Mouse (Mus musculus): ENCODE measurements around the gene Etv6.
"Not testable (repeated sequence)": the region's sequence is repeated elsewhere in the genome, so short reads cannot be mapped to it uniquely, and the experiment has no call there.

The Etv6 gene

DNA sequence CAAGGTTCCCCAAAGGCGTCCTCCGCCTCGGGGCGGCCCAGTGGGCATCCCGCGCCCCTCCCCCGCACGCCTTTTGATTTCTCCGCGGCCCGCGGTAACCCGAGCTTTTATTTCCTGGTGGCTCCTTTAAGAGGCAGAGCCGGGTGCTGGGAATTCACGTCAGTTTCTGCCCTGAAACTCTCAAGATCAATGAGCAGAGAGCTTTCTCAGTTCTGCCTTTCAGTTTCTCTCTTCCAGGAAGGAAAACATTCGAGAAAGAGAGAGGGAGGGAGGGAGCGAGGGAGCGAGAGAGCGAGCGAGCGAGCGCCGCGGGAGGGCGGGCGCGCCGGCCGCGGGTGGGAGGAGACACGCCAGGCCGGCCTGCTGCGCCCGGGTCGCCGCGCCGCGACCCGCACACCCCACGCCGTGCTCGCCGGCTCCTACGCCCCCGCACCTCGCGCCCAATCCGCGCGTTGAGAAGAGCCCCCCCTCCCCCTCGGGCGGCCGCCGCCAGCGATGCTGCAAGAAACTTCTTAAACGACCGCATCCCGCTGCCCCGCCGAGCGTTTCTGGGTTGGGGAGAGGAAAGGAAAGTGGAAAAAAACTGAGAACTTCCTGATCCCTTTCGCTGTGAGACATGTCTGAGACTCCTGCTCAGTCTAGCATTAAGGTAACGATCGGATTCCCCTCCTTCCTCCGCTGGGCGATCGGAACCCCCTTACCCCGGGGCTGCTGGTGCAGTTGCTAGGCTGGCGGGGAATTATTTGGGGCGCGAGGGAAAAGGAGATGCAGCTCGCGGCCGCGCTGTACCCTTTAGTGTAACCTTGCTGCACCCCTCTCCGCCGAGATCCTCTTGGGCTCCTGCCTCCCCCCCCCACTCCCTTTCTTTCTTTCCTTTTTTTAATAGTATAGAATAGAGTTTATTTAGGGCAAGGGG lies at the start of gene Etv6:
Gene Etv6, plus strand, starts transcription at position 211 of the 916 bp plus-strand sequence.
- in situ Hi-C loops (cut with MboI, MseI): no loop called here

GRCm38 (mm10) chr6:133986161-133986560 lies 49.3 kb upstream of the Etv6 start:
- in situ Hi-C loops (cut with MboI, MseI): no loop called here

GRCm38 (mm10) chr6:133987068-133987591 lies 48.4 kb upstream of the Etv6 start:
- in situ Hi-C loops (cut with MboI, MseI): no loop called here

- in situ Hi-C loops (cut with MboI, MseI): no loop called here
These were observed 47.5 kb upstream of the Etv6 start for GRCm38 (mm10) chr6:133988011-133988410.

DNA sequence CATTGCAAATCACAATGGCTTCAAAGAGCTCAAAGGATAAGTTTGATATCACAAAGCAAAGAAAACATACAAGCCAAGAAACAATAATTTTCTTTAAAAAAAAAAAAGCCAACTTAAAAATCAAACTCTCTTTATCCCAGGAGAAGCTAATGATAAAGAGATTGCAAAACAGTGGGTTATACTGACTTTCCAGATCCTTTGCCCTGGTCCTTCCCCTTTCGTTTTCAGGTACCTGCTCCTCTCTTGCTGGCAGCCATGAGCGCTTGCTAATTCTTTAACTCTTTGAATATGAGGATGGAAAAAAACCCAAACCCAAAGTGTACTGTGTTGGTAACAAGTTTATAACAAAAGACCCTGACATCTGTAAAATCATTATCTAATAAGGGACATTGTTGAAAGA lies 38.0 kb upstream of the Etv6 start:
- in situ Hi-C loops (cut with MboI, MseI): no loop called here

DNA sequence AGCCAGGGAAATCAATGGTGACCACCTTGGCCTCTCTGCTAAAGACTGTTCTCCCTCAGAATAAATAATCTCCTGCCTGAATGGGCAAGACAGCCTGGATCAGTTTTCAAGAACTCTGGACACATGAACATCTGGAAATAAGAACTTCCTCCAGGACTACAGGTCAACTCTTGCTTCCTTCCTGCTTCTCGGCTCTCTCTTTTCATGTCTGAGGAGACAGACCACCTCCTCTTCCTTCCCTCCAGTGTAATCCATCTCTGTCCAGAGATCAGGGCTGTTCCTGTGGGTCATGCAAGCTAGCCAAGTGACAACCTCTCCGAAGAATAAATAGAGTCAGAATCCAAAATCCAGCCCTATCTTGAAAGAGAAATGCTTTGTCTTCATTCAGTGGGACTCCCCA lies 37.6 kb upstream of the Etv6 start:
- in situ Hi-C loops (cut with MboI, MseI): no loop called here

DNA sequence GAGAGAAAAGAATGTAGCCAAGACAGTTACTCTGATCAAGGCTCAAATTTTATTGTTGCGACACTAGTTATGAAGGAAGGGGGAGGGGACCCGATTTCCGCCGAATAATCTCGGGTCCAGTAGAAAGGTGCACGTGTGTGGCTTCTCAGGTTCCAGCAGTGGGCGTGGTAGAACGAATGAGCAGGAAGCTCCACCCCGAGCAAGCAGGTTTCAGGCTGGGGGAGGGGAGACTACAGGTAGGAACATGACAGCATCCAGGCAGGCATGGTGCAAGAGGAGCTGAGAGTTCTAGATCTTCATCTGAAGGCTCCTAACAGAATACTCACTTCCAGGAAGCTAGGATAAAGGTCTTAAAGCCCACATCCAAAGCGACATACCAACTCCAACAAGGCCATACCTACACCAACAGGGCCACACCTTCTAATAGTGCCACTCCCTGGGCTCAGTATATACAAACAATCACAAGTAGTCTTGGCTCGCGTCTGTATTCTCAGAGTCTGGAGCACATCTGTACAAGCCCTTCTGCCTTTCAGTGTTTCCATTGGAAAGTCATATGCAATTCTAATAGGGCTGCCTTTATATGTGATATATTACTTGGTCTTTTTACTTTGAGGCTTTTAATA lies 20.9 kb upstream of the Etv6 start:
- in situ Hi-C loops (cut with MboI, MseI): not testable (repeated sequence)

GRCm38 (mm10) chr6:134018807-134019206 lies 16.7 kb upstream of the Etv6 start:
- in situ Hi-C loops (cut with MboI, MseI): no loop called here

GRCm38 (mm10) chr6:134020821-134021220 lies 14.7 kb upstream of the Etv6 start:
- in situ Hi-C loops (cut with MboI, MseI): no loop called here

- in situ Hi-C loops (cut with MboI, MseI): loop anchor here (5.0 kb wide), 1 partner anchor 34 kb away; no protein-coding TSS in a partner anchor
These were observed 9.2 kb upstream of the Etv6 start for GRCm38 (mm10) chr6:134026264-134026663.

DNA sequence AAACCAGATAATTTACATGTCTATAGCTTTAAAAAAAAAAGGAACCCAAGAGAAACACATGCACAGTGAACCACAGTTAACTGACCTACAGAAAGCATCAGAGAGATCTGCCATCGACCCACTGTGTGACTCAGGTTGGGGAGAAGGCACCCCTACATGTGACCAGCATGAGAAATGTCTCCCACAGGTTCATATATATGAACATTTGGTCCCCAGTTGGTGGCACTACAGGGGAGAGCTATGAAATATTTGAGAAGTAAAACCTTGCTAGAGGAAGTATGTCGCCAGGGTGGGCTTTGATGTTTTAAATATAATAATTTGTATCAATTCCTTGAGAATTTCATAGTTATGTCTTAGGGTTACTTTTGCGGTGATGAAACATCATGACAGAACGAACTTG lies 8.5 kb upstream of the Etv6 start:
- in situ Hi-C loops (cut with MboI, MseI): loop anchor here (5.0 kb wide), 1 partner anchor 35 kb away; no protein-coding TSS in a partner anchor

GRCm38 (mm10) chr6:134032451-134032850 lies 3.0 kb upstream of the Etv6 start:
- in situ Hi-C loops (cut with MboI, MseI): no loop called here

- in situ Hi-C loops (cut with MboI, MseI): no loop called here
These were observed 1.1 kb upstream of the Etv6 start for GRCm38 (mm10) chr6:134034436-134034835.

- in situ Hi-C loops (cut with MboI, MseI): no loop called here
These were observed 503 bp upstream of the Etv6 start for GRCm38 (mm10) chr6:134034904-134035489.

DNA sequence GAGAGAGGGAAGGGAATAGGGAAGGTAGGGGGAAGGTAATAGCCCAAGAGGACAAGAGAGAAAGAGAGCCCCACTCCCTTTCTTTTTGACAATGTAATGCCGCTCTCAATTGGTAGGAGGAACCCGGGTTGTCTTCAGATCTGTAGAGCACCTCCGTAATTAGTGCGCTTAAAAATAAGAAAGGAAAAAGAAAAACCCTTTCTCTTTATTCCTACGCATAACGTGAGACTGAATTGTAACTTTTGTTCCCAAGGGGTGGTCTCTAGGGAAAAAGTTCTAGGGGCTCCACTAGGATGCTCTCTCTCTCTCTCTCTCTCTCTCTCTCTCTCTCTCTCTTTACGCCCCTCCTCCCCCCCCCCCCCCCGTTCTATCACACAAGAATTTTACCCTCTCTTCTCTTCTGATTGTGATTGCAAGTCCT lies 1.0 kb downstream of the Etv6 start:
- in situ Hi-C loops (cut with MboI, MseI): no loop called here

- in situ Hi-C loops (cut with MboI, MseI): no loop called here
These were observed 1.5 kb downstream of the Etv6 start for GRCm38 (mm10) chr6:134036951-134037431.

GRCm38 (mm10) chr6:134037960-134038359 lies 2.5 kb downstream of the Etv6 start:
- in situ Hi-C loops (cut with MboI, MseI): no loop called here

DNA sequence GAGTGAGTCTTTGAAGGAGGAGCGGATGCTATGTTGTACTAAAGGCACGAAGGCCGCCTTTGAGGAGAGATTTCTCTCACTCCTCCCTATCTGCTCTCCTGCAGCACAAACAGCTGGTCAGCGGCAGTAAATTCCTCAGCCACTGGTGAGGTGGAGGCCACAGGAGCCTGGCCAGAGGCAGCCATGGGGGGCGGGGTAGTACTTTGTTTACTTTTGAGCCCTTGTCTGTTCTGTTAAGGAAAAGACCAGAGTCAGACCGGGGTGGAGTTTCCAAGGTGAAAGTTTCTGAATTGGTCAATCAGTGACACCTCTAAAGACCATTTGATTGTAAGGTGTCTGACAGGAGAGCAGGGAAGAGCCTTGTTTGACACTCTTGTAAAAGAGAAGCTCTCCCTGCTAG lies 3.4 kb downstream of the Etv6 start:
- in situ Hi-C loops (cut with MboI, MseI): no loop called here

DNA sequence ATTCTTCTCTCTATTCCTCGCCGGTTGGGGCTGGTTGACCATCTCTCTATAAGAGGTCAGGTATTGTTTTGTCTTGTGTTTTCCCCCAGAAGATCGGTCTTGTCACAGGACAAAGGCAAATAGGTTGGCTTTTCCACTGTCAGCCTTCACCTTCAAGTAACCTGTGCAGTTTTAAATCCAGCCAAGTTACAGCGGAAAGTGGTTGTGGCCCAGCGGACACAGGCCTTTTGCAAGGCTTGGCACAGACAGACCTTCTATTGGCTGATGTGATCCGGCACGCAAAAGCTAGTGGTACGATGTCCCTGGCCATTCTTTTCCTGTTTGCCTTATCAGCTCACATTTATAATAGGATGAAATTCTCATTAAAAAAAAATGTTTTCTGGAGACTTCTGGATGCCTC lies 3.9 kb downstream of the Etv6 start:
- in situ Hi-C loops (cut with MboI, MseI): no loop called here

- in situ Hi-C loops (cut with MboI, MseI): no loop called here
These were observed 4.8 kb downstream of the Etv6 start for GRCm38 (mm10) chr6:134040312-134040711.

- in situ Hi-C loops (cut with MboI, MseI): no loop called here
These were observed 5.8 kb downstream of the Etv6 start for GRCm38 (mm10) chr6:134041286-134041685.

- in situ Hi-C loops (cut with MboI, MseI): no loop called here
These were observed 6.4 kb downstream of the Etv6 start for GRCm38 (mm10) chr6:134041916-134042315.
